Comparison of ENCODE assay signal across 23 mouse cellular contexts in the genomic region with DNA sequence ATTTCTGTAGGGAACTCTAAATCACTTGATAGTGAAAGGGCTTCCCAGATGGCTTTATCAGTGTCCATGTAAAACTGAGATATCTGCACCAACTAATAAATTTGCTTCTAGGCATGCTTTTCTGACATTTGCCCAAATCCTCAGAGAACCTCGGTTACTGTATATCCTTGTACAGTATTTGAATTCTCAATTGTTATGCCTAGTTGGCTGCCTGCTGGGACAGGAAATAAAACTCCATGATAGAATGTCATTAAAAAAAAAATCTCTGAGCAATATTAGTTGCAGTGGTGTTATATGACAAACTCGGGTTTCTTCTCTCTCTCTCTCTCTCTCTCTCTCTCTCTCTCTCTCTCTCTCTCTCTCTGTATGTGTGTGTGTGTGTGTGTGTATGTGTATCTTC.
DNase-seq lines count a peak whose midpoint lies in the region; ATAC-seq and TF ChIP-seq lines count a peak whose summit lies in the region.
"Had no signal": no experiment of that assay in that cellular context is flagged by ENCODE, and none has a peak within 500 bp of the region (broad histone marks: within the 10 kb centered on the region; RNA-seq: fewer than 3 reads in every experiment).

No protein-coding gene starts in this region.

- ATAC-seq in forebrain, embryonic 11.5 days (replicated peaks; ENCODE audit: low FRiP score): 0 out of 2 replicates have a peak, but pooled peaks have one; percentile 4
- no peak for ATAC-seq in forebrain, postnatal 0 days
- ATAC-seq in kidney, postnatal 0 days (replicated peaks; ENCODE audit: low FRiP score, low read depth): no peak
- ATAC-seq in midbrain, embryonic 16.5 days: no peak
- ATAC-seq: CD4-positive, CD25-positive, alpha-beta regulatory T cell, adult 4 months; forebrain, embryonic 16.5 days; liver, postnatal 0 days had no signal

- no peak for DNase-seq in forebrain, embryonic 11.5 days (ENCODE audit: low spot score)
- no peak for DNase-seq in forebrain, postnatal 0 days
- peak; percentile 4 for DNase-seq in kidney, postnatal 0 days (ENCODE audit: low spot score)
- DNase-seq in kidney, postnatal 4 days: no peak
- peak; percentile 27 for DNase-seq in brain, embryonic 14.5 days (ENCODE audit: low read depth)
- DNase-seq in B cell, adult 2 months: no peak
- no peak for DNase-seq in adrenal gland, adult 2 months
- DNase-seq: adrenal gland, postnatal 25 days; cerebellum, adult 9-10 months; gastrocnemius, postnatal 25 days; heart, adult 2 months; heart, postnatal 14 days; kidney, adult 8-10 months; kidney, postnatal 36 days; left cerebral cortex, postnatal 4 days; liver, postnatal 0 days; lung, postnatal 14 days had no signal

- H3K27me3 ChIP-seq in forebrain, embryonic 11.5 days (ENCODE audit: control insufficient read depth, insufficient read depth, low read length): peaks cover 25% of the 10 kb centered on the region; the same call in 1 of the 2 replicates
- H3K27me3 ChIP-seq in forebrain, postnatal 0 days (ENCODE audit: insufficient read depth, low read length): no peaks in the 10 kb centered on the region; the same call in 1 of the 2 replicates
- H3K27me3 ChIP-seq in kidney, postnatal 0 days (ENCODE audit: insufficient read depth, low read length): no peaks in the 10 kb centered on the region
- no peaks in the 10 kb centered on the region; the same call in 1 of the 2 replicates for H3K27me3 ChIP-seq in midbrain, embryonic 16.5 days (ENCODE audit: control insufficient read depth, insufficient read depth, low read depth, low read length)
- H3K27me3 ChIP-seq: heart, embryonic 13.5 days had no signal

- no peaks in the 10 kb centered on the region for H3K36me3 ChIP-seq in forebrain, embryonic 11.5 days (ENCODE audit: control insufficient read depth, insufficient read depth, low read length)
- H3K36me3 ChIP-seq in forebrain, postnatal 0 days (ENCODE audit: insufficient read depth): no peaks in the 10 kb centered on the region
- no peaks in the 10 kb centered on the region for H3K36me3 ChIP-seq in kidney, postnatal 0 days (ENCODE audit: insufficient read depth, low read length)
- no peaks in the 10 kb centered on the region for H3K36me3 ChIP-seq in midbrain, embryonic 16.5 days (ENCODE audit: control insufficient read depth, insufficient read depth, low read length)
- H3K36me3 ChIP-seq: heart, embryonic 13.5 days had no signal

- H3K4me3 ChIP-seq in forebrain, embryonic 11.5 days (ENCODE audit: low read depth, low read length): no peak overlapping the region
- no peak overlapping the region for H3K4me3 ChIP-seq in forebrain, postnatal 0 days (ENCODE audit: low read depth, low read length)
- H3K4me3 ChIP-seq in kidney, postnatal 0 days (replicated peaks; ENCODE audit: low read depth, low read length): no peak overlapping the region
- no peak overlapping the region for H3K4me3 ChIP-seq in midbrain, embryonic 16.5 days (ENCODE audit: low read depth, low read length)
- H3K4me3 ChIP-seq: heart, adult 2 months; heart, embryonic 13.5 days; left cerebral cortex, adult 2 months had no signal

- WGBS in forebrain, embryonic 11.5 days: 55% methylated on average over 2 of the region's 2 CpGs
- WGBS in forebrain, postnatal 0 days: 34% methylated on average over 2 of the region's 2 CpGs
- 19% methylated on average over 2 of the region's 2 CpGs for WGBS in kidney, postnatal 0 days
- WGBS in midbrain, embryonic 16.5 days: 12% methylated on average over 2 of the region's 2 CpGs

- H3K9me3 ChIP-seq in forebrain, embryonic 11.5 days (ENCODE audit: control insufficient read depth, low read length): peaks cover 2% of the 10 kb centered on the region; the same call in 1 of the 2 replicates
- H3K9me3 ChIP-seq in forebrain, postnatal 0 days (ENCODE audit: low read length): no peaks in the 10 kb centered on the region
- no peaks in the 10 kb centered on the region for H3K9me3 ChIP-seq in kidney, postnatal 0 days (replicated peaks; ENCODE audit: low read length)
- no peaks in the 10 kb centered on the region for H3K9me3 ChIP-seq in midbrain, embryonic 16.5 days (replicated peaks; ENCODE audit: control insufficient read depth, low read length, poor library complexity, severe bottlenecking)
- H3K9me3 ChIP-seq: heart, embryonic 13.5 days had no signal

- H3K9ac ChIP-seq in forebrain, embryonic 11.5 days (ENCODE audit: low read length): no peak overlapping the region
- H3K9ac ChIP-seq in forebrain, postnatal 0 days: no peak overlapping the region
- no peak overlapping the region for H3K9ac ChIP-seq in kidney, postnatal 0 days (ENCODE audit: low read depth, low read length)
- no peak overlapping the region for H3K9ac ChIP-seq in midbrain, embryonic 16.5 days (ENCODE audit: low read depth, low read length)
- H3K9ac ChIP-seq: heart, embryonic 13.5 days; liver, postnatal 0 days had no signal

- H3K4me1 ChIP-seq in forebrain, embryonic 11.5 days (replicated peaks; ENCODE audit: control insufficient read depth, insufficient read depth, low read length): 0 out of 2 replicates have a peak, but pooled peaks cover 2% of the 10 kb centered on the region
- no peaks in the 10 kb centered on the region for H3K4me1 ChIP-seq in forebrain, postnatal 0 days (ENCODE audit: insufficient read depth)
- H3K4me1 ChIP-seq in kidney, postnatal 0 days (replicated peaks; ENCODE audit: insufficient read depth, low read length): no peaks in the 10 kb centered on the region
- H3K4me1 ChIP-seq in midbrain, embryonic 16.5 days (ENCODE audit: control insufficient read depth, insufficient read depth, low read length): peaks cover 7% of the 10 kb centered on the region; the same call in 1 of the 2 replicates

- no peak overlapping the region for H3K27ac ChIP-seq in forebrain, embryonic 11.5 days (ENCODE audit: low read depth, low read length)
- H3K27ac ChIP-seq in forebrain, postnatal 0 days (ENCODE audit: low read depth, low read length): no peak overlapping the region
- no peak overlapping the region for H3K27ac ChIP-seq in kidney, postnatal 0 days
- peak overlapping the region; percentile 10; the same call in 1 of the 2 replicates for H3K27ac ChIP-seq in midbrain, embryonic 16.5 days (ENCODE audit: low read length)
- H3K27ac ChIP-seq: heart, adult 2 months; left cerebral cortex, adult 2 months had no signal

- TF ChIP-seq POLR2A in brain, embryonic 14.5 days (IDR thresholded peaks at IDR 0.05; ENCODE audit: borderline replicate concordance, extremely low read depth, insufficient read depth, insufficient read length, poor library complexity, severe bottlenecking): no peak

- H3K4me2 ChIP-seq in forebrain, embryonic 11.5 days (ENCODE audit: low read depth, low read length, severe bottlenecking): no peak overlapping the region
- no peak overlapping the region for H3K4me2 ChIP-seq in forebrain, postnatal 0 days (ENCODE audit: low read depth)
- no peak overlapping the region for H3K4me2 ChIP-seq in kidney, postnatal 0 days (ENCODE audit: low read length)
- H3K4me2 ChIP-seq in midbrain, embryonic 16.5 days (ENCODE audit: low read length): peak overlapping the region; percentile 32; the same call in 1 of the 2 replicates
- H3K4me2 ChIP-seq: heart, embryonic 13.5 days; liver, embryonic 11.5 days had no signal

- no peak for TF ChIP-seq CTCF in forebrain, postnatal 0 days (IDR thresholded peaks at IDR 0.05; ENCODE audit: low read depth)
- TF ChIP-seq CTCF in kidney, postnatal 0 days (IDR thresholded peaks at IDR 0.05; ENCODE audit: low read depth): no peak
- no peak for TF ChIP-seq CTCF in brain, embryonic 14.5 days (IDR thresholded peaks at IDR 0.05; ENCODE audit: borderline replicate concordance, extremely low read depth, insufficient read depth, insufficient read length)

Comparison
In these comparisons a context has a peak if more than half of its experiments do, and no peak if none do; other contexts are left out.
1. DNase-seq: peak in kidney, postnatal 0 days (single experiment) and brain, embryonic 14.5 days (single experiment); none in forebrain, embryonic 11.5 days (single experiment), forebrain, postnatal 0 days (single experiment), kidney, postnatal 4 days (0 of 2), B cell, adult 2 months (0 of 2) and adrenal gland, adult 2 months (single experiment).